Mouse (Mus musculus): Measurements from ENCODE around the gene Sec11a. TPM values are rescaled to one million over a fixed set of nuclear protein-coding genes. Genes with fewer than 3 reads are reported as not detected.
A peak's percentile ranks its signal among the peaks of the same experiment; 100 is the strongest.

Sec11a gene
- polyA plus RNA-seq, 1 experiment: 93.1 TPM

DNA sequence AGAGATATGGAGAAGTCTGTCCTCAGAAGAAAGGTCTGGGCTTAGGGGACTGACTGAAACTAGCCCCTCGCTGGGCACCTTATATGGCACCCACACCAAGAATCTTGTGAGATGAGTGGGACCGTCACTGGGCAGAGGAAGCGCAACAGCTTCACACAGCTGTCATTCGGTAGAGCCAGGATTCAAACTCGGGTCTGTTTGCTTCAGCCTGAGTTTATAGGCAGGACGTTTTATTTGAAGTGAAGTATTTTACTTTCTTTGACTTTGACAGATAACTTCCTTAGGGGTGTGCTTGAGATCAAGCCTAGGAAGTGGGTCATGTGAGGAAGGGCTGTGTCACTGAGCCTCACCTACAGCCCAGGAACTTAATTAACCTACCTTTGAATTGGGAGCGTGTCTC, 82.1 kb downstream of the Sec11a start:
- WGBS: 84% methylated on average over 7 of the region's 7 CpGs
- Histone ChIP-seq H3K27me3 (replicated peaks; ENCODE audit: control insufficient read depth, insufficient read depth, low read length) (no peaks in the 10 kb centered on the region), H3K4me1 (ENCODE audit: control insufficient read depth, insufficient read depth, low read length) (peaks cover 21% of the 10 kb centered on the region), H3K4me3 (ENCODE audit: insufficient read depth, low read depth, low read length) (no peak overlapping the region), H3K27ac (ENCODE audit: insufficient read depth, low read depth, low read length) (peak overlapping the region; percentile 0; the same call in 1 of the 2 replicates), H3K36me3 (ENCODE audit: control insufficient read depth, insufficient read depth, low read length) (peaks cover 3% of the 10 kb centered on the region; the same call in 1 of the 2 replicates)
- TF ChIP-seq CTCF (conservative IDR thresholded peaks at IDR 0.05; ENCODE audit: insufficient read depth, insufficient read length, low read depth, low read length) (no peak), POLR2A (IDR thresholded peaks at IDR 0.05; ENCODE audit: low read depth, low read length) (no peak)
- DNase-seq: no peak

- peak; percentile 15 for DNase-seq
- H3K4me1 ChIP-seq (ENCODE audit: control insufficient read depth, insufficient read depth, low read length): peaks cover 24% of the 10 kb centered on the region
- peaks cover 3% of the 10 kb centered on the region; the same call in 1 of the 2 replicates for H3K36me3 ChIP-seq (ENCODE audit: control insufficient read depth, insufficient read depth, low read length)
- TF ChIP-seq CTCF (conservative IDR thresholded peaks at IDR 0.05; ENCODE audit: insufficient read depth, insufficient read length, low read depth, low read length): no peak
- H3K27ac ChIP-seq (ENCODE audit: insufficient read depth, low read depth, low read length): peak overlapping the region; percentile 56
- H3K4me3 ChIP-seq (ENCODE audit: insufficient read depth, low read depth, low read length): no peak overlapping the region
- H3K27me3 ChIP-seq (replicated peaks; ENCODE audit: control insufficient read depth, insufficient read depth, low read length): no peaks in the 10 kb centered on the region
- WGBS: 51% methylated on average over 8 of the region's 8 CpGs
Measured at GRCm38 (mm10) chr7:80864831-80865230, 82.7 kb downstream of the Sec11a start.

GRCm38 (mm10) chr7:80864151-80864550, 83.4 kb downstream of the Sec11a start:
- WGBS: 50% methylated on average over 1 of the region's 1 CpGs
- no peaks in the 10 kb centered on the region for H3K27me3 ChIP-seq (replicated peaks; ENCODE audit: control insufficient read depth, insufficient read depth, low read length)
- peaks cover 3% of the 10 kb centered on the region; the same call in 1 of the 2 replicates for H3K36me3 ChIP-seq (ENCODE audit: control insufficient read depth, insufficient read depth, low read length)
- no peak overlapping the region for H3K4me3 ChIP-seq (ENCODE audit: insufficient read depth, low read depth, low read length)
- peak overlapping the region; percentile 5; the same call in 1 of the 2 replicates for H3K27ac ChIP-seq (ENCODE audit: insufficient read depth, low read depth, low read length)
- H3K4me1 ChIP-seq (ENCODE audit: control insufficient read depth, insufficient read depth, low read length): peaks cover 24% of the 10 kb centered on the region
- TF ChIP-seq CTCF (conservative IDR thresholded peaks at IDR 0.05; ENCODE audit: insufficient read depth, insufficient read length, low read depth, low read length): no peak
- TF ChIP-seq POLR2A (IDR thresholded peaks at IDR 0.05; ENCODE audit: low read depth, low read length): no peak
- DNase-seq: no peak

DNA sequence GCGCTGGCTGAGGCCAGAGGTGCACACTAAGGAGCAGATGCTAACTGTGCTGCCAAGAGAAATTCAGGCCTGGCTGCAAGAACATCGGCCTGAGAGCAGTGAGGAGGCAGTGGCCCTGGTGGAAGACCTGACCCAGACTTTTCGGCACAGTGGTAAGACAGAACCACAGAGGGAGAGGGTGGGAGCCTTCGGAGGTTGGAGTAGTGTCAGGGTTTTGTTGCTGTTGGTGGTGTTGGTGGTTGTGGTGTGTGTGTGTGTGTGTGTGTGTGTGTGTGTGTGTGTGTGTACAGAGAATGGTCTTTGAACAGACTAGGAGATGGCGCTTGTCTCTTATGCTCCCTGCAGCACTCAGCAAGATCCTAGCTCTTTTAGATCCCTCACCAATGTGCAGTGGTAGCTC, 84.1 kb downstream of the Sec11a start:
- H3K27ac ChIP-seq (ENCODE audit: insufficient read depth, low read depth, low read length): peak overlapping the region; percentile 15; the same call in 1 of the 2 replicates
- peaks cover 24% of the 10 kb centered on the region for H3K4me1 ChIP-seq (ENCODE audit: control insufficient read depth, insufficient read depth, low read length)
- DNase-seq: no peak
- H3K4me3 ChIP-seq (ENCODE audit: insufficient read depth, low read depth, low read length): no peak overlapping the region
- 68% methylated on average over 5 of the region's 5 CpGs for WGBS
- TF ChIP-seq POLR2A (IDR thresholded peaks at IDR 0.05; ENCODE audit: low read depth, low read length) (no peak), CTCF (conservative IDR thresholded peaks at IDR 0.05; ENCODE audit: insufficient read depth, insufficient read length, low read depth, low read length) (no peak)
- peaks cover 3% of the 10 kb centered on the region; the same call in 1 of the 2 replicates for H3K36me3 ChIP-seq (ENCODE audit: control insufficient read depth, insufficient read depth, low read length)
- H3K27me3 ChIP-seq (replicated peaks; ENCODE audit: control insufficient read depth, insufficient read depth, low read length): no peaks in the 10 kb centered on the region

DNA sequence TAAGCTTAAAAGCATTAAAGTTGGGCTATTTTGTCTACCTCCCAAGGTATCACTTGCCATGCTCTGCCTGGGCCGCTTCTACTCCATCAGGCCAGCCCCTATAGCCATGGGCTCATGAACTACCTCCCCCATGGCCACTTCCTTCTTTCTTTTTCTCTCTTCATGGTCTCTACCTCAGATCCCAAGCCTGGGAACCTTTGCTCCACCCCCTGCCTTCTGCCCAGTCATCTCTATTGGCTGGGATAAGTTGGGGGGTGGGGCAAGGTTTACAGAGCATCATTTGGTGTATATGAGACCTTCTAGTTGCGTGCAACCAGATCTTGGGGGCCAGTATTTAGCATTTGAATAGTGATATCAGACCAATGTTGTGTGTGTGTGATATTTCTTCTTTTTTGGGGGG, 85.1 kb downstream of the Sec11a start:
- no peak overlapping the region for H3K4me3 ChIP-seq (ENCODE audit: insufficient read depth, low read depth, low read length)
- WGBS: 87% methylated on average over 2 of the region's 2 CpGs
- peaks cover 24% of the 10 kb centered on the region for H3K4me1 ChIP-seq (ENCODE audit: control insufficient read depth, insufficient read depth, low read length)

DNA sequence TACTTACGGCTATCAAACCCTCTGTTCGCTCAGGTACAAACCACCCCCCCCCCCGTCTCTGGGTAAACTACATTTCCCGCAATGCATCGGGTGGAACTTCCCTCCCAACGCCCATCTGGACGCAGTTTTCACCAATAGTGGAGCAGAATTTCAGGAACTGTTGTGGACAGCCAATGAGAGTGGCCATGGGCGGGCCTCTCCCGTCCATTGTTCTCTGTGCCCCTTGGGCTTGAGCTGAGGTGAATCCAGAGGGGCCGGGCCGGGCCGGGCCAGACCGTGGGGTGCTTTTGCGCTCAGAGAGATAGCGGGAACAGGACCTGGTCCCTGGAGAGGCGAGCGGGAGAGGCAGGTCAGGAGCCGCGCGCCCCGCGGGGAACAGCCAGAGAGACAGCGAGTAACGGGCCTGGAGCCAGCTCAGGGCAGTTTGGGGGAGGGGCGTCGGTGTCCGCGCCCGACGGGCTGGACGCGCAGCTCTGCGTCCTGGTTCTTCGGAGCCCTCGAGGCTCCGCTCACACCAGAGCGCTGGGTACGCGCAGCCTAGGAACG, 86.8 kb downstream of the Sec11a start, which contains the start of gene Zscan2:
Gene Zscan2, plus strand, starts transcription at position 192 of the 546 bp plus-strand sequence.
- under 1% methylated on average over 40 of the region's 40 CpGs for WGBS
- Histone ChIP-seq H3K4me1 (ENCODE audit: control insufficient read depth, insufficient read depth, low read length) (peaks cover 12% of the 10 kb centered on the region), H3K27me3 (replicated peaks; ENCODE audit: control insufficient read depth, insufficient read depth, low read length) (no peaks in the 10 kb centered on the region), H3K36me3 (ENCODE audit: control insufficient read depth, insufficient read depth, low read length) (no peaks in the 10 kb centered on the region), H3K27ac (ENCODE audit: insufficient read depth, low read depth, low read length) (peak within 1 kb of the TSS; percentile 73), H3K4me3 (ENCODE audit: insufficient read depth, low read depth, low read length) (peak within 1 kb of the TSS; percentile 86)
- no peak for TF ChIP-seq POLR2A (IDR thresholded peaks at IDR 0.05; ENCODE audit: low read depth, low read length)
- no peak for TF ChIP-seq CTCF (conservative IDR thresholded peaks at IDR 0.05; ENCODE audit: insufficient read depth, insufficient read length, low read depth, low read length)
- peak; percentile 97 for DNase-seq

More for the DNA sequence above, 85.1 kb downstream of the Sec11a start:
- TF ChIP-seq POLR2A (IDR thresholded peaks at IDR 0.05; ENCODE audit: low read depth, low read length) (no peak), CTCF (conservative IDR thresholded peaks at IDR 0.05; ENCODE audit: insufficient read depth, insufficient read length, low read depth, low read length) (no peak)
- H3K27ac ChIP-seq (ENCODE audit: insufficient read depth, low read depth, low read length): no peak overlapping the region
- no peaks in the 10 kb centered on the region for H3K36me3 ChIP-seq (ENCODE audit: control insufficient read depth, insufficient read depth, low read length)
- no peaks in the 10 kb centered on the region for H3K27me3 ChIP-seq (replicated peaks; ENCODE audit: control insufficient read depth, insufficient read depth, low read length)
- no peak for DNase-seq

- no peaks in the 10 kb centered on the region for H3K27me3 ChIP-seq (replicated peaks; ENCODE audit: control insufficient read depth, insufficient read depth, low read length)
- H3K36me3 ChIP-seq (ENCODE audit: control insufficient read depth, insufficient read depth, low read length): no peaks in the 10 kb centered on the region
- DNase-seq: peak; percentile 78
- H3K27ac ChIP-seq (ENCODE audit: insufficient read depth, low read depth, low read length): peak overlapping the region; percentile 13; the same call in 1 of the 2 replicates
- under 1% methylated on average over 13 of the region's 13 CpGs for WGBS
- H3K4me1 ChIP-seq (ENCODE audit: control insufficient read depth, insufficient read depth, low read length): peaks cover 10% of the 10 kb centered on the region
- H3K4me3 ChIP-seq (ENCODE audit: insufficient read depth, low read depth, low read length): peak overlapping the region; percentile 51
- TF ChIP-seq CTCF (conservative IDR thresholded peaks at IDR 0.05; ENCODE audit: insufficient read depth, insufficient read length, low read depth, low read length) (no peak), POLR2A (IDR thresholded peaks at IDR 0.05; ENCODE audit: low read depth, low read length) (no peak)
Measured at GRCm38 (mm10) chr7:80860227-80860626, 87.4 kb downstream of the Sec11a start.
